Mouse (Mus musculus) regulatory T cell (primary cell): Measurements from ENCODE around the gene Orc1.

Experiments used
- in situ Hi-C: fragments of 300-600 bp; cut with MboI, MseI; formaldehyde crosslinking; loops from one replicate; pipeline ENCODE4 v1.15.1; 2025; ENCODE audit warnings: high pct_unique_total_duplicates

Orc1 gene

GRCm38 (mm10) chr4:108634696-108635095, 55.5 kb downstream of the Orc1 start:
- in situ Hi-C loops = no loop called here

- in situ Hi-C loops = no loop called here
Observed at GRCm38 (mm10) chr4:108635101-108635500, 55.9 kb downstream of the Orc1 start.

- in situ Hi-C loops = no loop called here
Observed at GRCm38 (mm10) chr4:108637721-108638120, 58.5 kb downstream of the Orc1 start.

- in situ Hi-C loops = no loop called here
Observed at GRCm38 (mm10) chr4:108638752-108639151, 59.5 kb downstream of the Orc1 start.

GRCm38 (mm10) chr4:108664407-108664806, 85.2 kb downstream of the Orc1 start:
- in situ Hi-C loops = no loop called here
